Mouse (Mus musculus) CH12.LX (cell line): ENCODE measurements around the gene Max. TPM values are rescaled to one million over a fixed set of nuclear protein-coding genes. Genes with fewer than 3 reads are reported as not detected.

Experiments
- DNase-seq: peaks from one replicate; pipeline ENCODE4 v3.0.0-alpha.2; 2013; ENCODE audit errors: extremely low read depth
- H3K27ac ChIP-seq: 2 replicates; pipeline ENCODE4 v1.5.1; 2012; ENCODE audit warnings: low read depth, mild to moderate bottlenecking, control low read depth, moderate library complexity; ENCODE audit not compliant: insufficient read depth
- H3K27me3 ChIP-seq: replicated peaks from 2 replicates; pipeline ENCODE3; 2012; ENCODE audit warnings: inconsistent platforms
- H3K36me3 ChIP-seq, 2 experiments: replicated peaks in 1 of 2; 2 replicates each; pipeline versions ENCODE3 to v1.6.1; 2012; ENCODE audit warnings: inconsistent platforms in 1 of 2, low read length in 1 of 2, mild to moderate bottlenecking in 1 of 2, mixed read lengths in 1 of 2, moderate library complexity in 1 of 2; ENCODE audit not compliant: control insufficient read depth in 1 of 2, insufficient read depth in 1 of 2
- H3K4me1 ChIP-seq, 2 experiments: 2 replicates each; pipeline ENCODE4 v1.6.1; 2012; ENCODE audit warnings: inconsistent platforms in 1 of 2, moderate library complexity in 1 of 2; ENCODE audit not compliant: insufficient read depth in 2 of 2, control insufficient read depth in 1 of 2
- H3K4me2 ChIP-seq: 2 replicates; pipeline ENCODE4 v1.6.1; 2012; ENCODE audit warnings: low read depth, mild to moderate bottlenecking, control low read depth; ENCODE audit not compliant: poor library complexity, insufficient read depth, severe bottlenecking
- H3K4me3 ChIP-seq, 3 experiments: fragments of 150-350 bp in 1 of 3; sonication (generic) in 1 of 3; replicated peaks in 1 of 3; 2 replicates each; pipeline versions ENCODE3 to v1.5.1; 2011 to 2012; ENCODE audit warnings: low read depth in 2 of 3, low read length in 2 of 3, mild to moderate bottlenecking in 2 of 3, moderate library complexity in 2 of 3, control low read depth in 1 of 3, improper control_type of control experiment in 1 of 3, inconsistent platforms in 1 of 3, mixed read lengths in 1 of 3; ENCODE audit not compliant: poor library complexity in 1 of 3
- H3K79me2 ChIP-seq: replicated peaks from 2 replicates; pipeline ENCODE4 v1.6.1; 2012; ENCODE audit warnings: mild to moderate bottlenecking, moderate library complexity; ENCODE audit not compliant: control insufficient read depth, poor library complexity, insufficient read depth, severe bottlenecking; ENCODE audit errors: extremely low read depth
- H3K9ac ChIP-seq: 2 replicates; pipeline ENCODE4 v1.6.1; 2012; ENCODE audit warnings: low read depth, mild to moderate bottlenecking, control low read depth, moderate library complexity; ENCODE audit not compliant: insufficient read depth
- H3K9me3 ChIP-seq: replicated peaks from 2 replicates; pipeline ENCODE3; 2012; ENCODE audit warnings: low read length, inconsistent platforms, mixed read lengths
- BHLHE40 ChIP-seq: IDR thresholded peaks from 2 replicates; pipeline ENCODE4 v1.6.1; 2011; ENCODE audit warnings: mild to moderate bottlenecking, low read depth, low read length, improper control_type of control experiment
- CHD1 ChIP-seq: IDR thresholded peaks from 2 replicates; pipeline ENCODE4 v1.6.1; 2012; ENCODE audit warnings: low read depth, low read length, improper control_type of control experiment, inconsistent platforms
- CHD2 ChIP-seq: IDR thresholded peaks from 2 replicates; pipeline ENCODE4 v1.6.1; 2011; ENCODE audit warnings: low read length, improper control_type of control experiment
- CTCF ChIP-seq, 2 experiments: IDR thresholded peaks in 1 of 2; conservative IDR thresholded peaks in 1 of 2; 2 replicates each; pipeline ENCODE4 v1.5.1; 2011 to 2012; ENCODE audit warnings: low read depth in 2 of 2, low read length in 2 of 2, improper control_type of control experiment in 1 of 2, inconsistent platforms in 1 of 2, mild to moderate bottlenecking in 1 of 2, moderate library complexity in 1 of 2
- E2F4 ChIP-seq: IDR thresholded peaks from 2 replicates; pipeline ENCODE4 v1.6.1; 2011; ENCODE audit warnings: low read depth, low read length, improper control_type of control experiment; ENCODE audit not compliant: insufficient replicate concordance
- ELF1 ChIP-seq: IDR thresholded peaks from 2 replicates; pipeline ENCODE4 v1.6.1; 2014; ENCODE audit warnings: low read depth, mild to moderate bottlenecking, inconsistent platforms, low read length, improper control_type of control experiment
- EP300 ChIP-seq: IDR thresholded peaks from 2 replicates; pipeline ENCODE4 v1.6.1; 2011; ENCODE audit warnings: low read length, improper control_type of control experiment
- ETS1 ChIP-seq: conservative IDR thresholded peaks from 2 replicates; pipeline ENCODE4 v1.6.1; 2012; ENCODE audit warnings: low read depth, mild to moderate bottlenecking, inconsistent platforms, low read length, improper control_type of control experiment, moderate library complexity
- GABPA ChIP-seq: IDR thresholded peaks from 2 replicates; pipeline ENCODE4 v1.6.1; 2012; ENCODE audit warnings: low read depth, low read length, improper control_type of control experiment, inconsistent platforms; ENCODE audit not compliant: insufficient replicate concordance
- HCFC1 ChIP-seq: IDR thresholded peaks from 2 replicates; pipeline ENCODE4 v1.6.1; 2012; ENCODE audit warnings: low read depth, mild to moderate bottlenecking, inconsistent platforms, low read length, improper control_type of control experiment
- IRF4 ChIP-seq: IDR thresholded peaks from 2 replicates; pipeline ENCODE4 v1.6.1; 2014; ENCODE audit warnings: low read depth, mild to moderate bottlenecking, inconsistent platforms, low read length, improper control_type of control experiment
- KAT2A ChIP-seq: IDR thresholded peaks from 2 replicates; pipeline ENCODE4 v1.6.1; 2012; ENCODE audit warnings: low read length, improper control_type of control experiment, inconsistent platforms; ENCODE audit not compliant: insufficient replicate concordance
- MAX ChIP-seq: IDR thresholded peaks from 2 replicates; pipeline ENCODE4 v1.6.1; 2011; ENCODE audit warnings: low read length, improper control_type of control experiment
- MAZ ChIP-seq: IDR thresholded peaks from 2 replicates; pipeline ENCODE4 v1.6.1; 2012; ENCODE audit warnings: low read depth, mild to moderate bottlenecking, inconsistent platforms, low read length, improper control_type of control experiment, moderate library complexity
- MEF2A ChIP-seq: IDR thresholded peaks from 2 replicates; pipeline ENCODE4 v1.6.1; 2014; ENCODE audit warnings: low read depth, mild to moderate bottlenecking, inconsistent platforms, low read length, improper control_type of control experiment, borderline replicate concordance
- NELFE ChIP-seq: IDR thresholded peaks from 2 replicates; pipeline ENCODE4 v1.6.1; 2011; ENCODE audit warnings: low read depth, low read length, improper control_type of control experiment
- NRF1 ChIP-seq: IDR thresholded peaks from 2 replicates; pipeline ENCODE4 v1.6.1; 2014; ENCODE audit warnings: low read depth, mild to moderate bottlenecking, inconsistent platforms, low read length, improper control_type of control experiment, moderate library complexity
- POLR2A ChIP-seq: IDR thresholded peaks from 2 replicates; pipeline ENCODE4 v1.6.1; 2011; ENCODE audit warnings: low read depth, mild to moderate bottlenecking, improper control_type of control experiment, low read length
- POLR2AphosphoS2 ChIP-seq: IDR thresholded peaks from 2 replicates; pipeline ENCODE4 v1.6.1; 2011; ENCODE audit warnings: low read depth, low read length, improper control_type of control experiment
- RAD21 ChIP-seq: IDR thresholded peaks from 2 replicates; pipeline ENCODE4 v1.6.1; 2011; ENCODE audit warnings: low read depth, mild to moderate bottlenecking, low read length, improper control_type of control experiment, moderate library complexity
- RCOR1 ChIP-seq: conservative IDR thresholded peaks from 2 replicates; pipeline ENCODE4 v1.6.1; 2012; ENCODE audit warnings: low read depth, mild to moderate bottlenecking, inconsistent platforms, low read length, improper control_type of control experiment
- SIN3A ChIP-seq: IDR thresholded peaks from 2 replicates; pipeline ENCODE4 v1.6.1; 2012; ENCODE audit warnings: low read length, improper control_type of control experiment, inconsistent platforms
- SMC3 ChIP-seq: IDR thresholded peaks from 2 replicates; pipeline ENCODE4 v1.6.1; 2011; ENCODE audit warnings: low read depth, low read length, improper control_type of control experiment
- TBP ChIP-seq: conservative IDR thresholded peaks from 2 replicates; pipeline ENCODE4 v1.6.1; 2011; ENCODE audit warnings: low read depth, low read length, improper control_type of control experiment
- UBTF ChIP-seq: IDR thresholded peaks from 2 replicates; pipeline ENCODE4 v1.6.1; 2012; ENCODE audit warnings: low read depth, mild to moderate bottlenecking, inconsistent platforms, low read length, improper control_type of control experiment, moderate library complexity
- USF1 ChIP-seq: IDR thresholded peaks from 2 replicates; pipeline ENCODE4 v1.6.1; 2014; ENCODE audit warnings: low read depth, mild to moderate bottlenecking, inconsistent platforms, low read length, improper control_type of control experiment
- USF2 ChIP-seq: conservative IDR thresholded peaks from 2 replicates; pipeline ENCODE4 v1.6.1; 2011; ENCODE audit warnings: low read depth, low read length, improper control_type of control experiment
- ZC3H11A ChIP-seq: IDR thresholded peaks from 2 replicates; pipeline ENCODE4 v1.6.1; 2012; ENCODE audit warnings: low read depth, mild to moderate bottlenecking, inconsistent platforms, low read length, improper control_type of control experiment
- ZKSCAN1 ChIP-seq: IDR thresholded peaks from 2 replicates; pipeline ENCODE4 v1.6.1; 2012; ENCODE audit warnings: low read depth, inconsistent platforms, low read length, improper control_type of control experiment, borderline replicate concordance
- dilution Hi-C: fragments of 300-500 bp; cut with MboI; formaldehyde crosslinking; loops from 2 replicates; pipeline ENCODE4 v1.14.3; 2020; ENCODE audit warnings: low sequenced_read_pairs; ENCODE audit not compliant: extremely low pct_unique_long_range_greater_than_20kb, extremely low pct_ligation_motif_present
- in situ Hi-C: fragments of 300-500 bp; cut with MboI; formaldehyde crosslinking; loops from 3 replicates; pipeline ENCODE4 v1.14.3; 2019; ENCODE audit warnings: low sequenced_read_pairs, low pct_ligation_motif_present, low pct_unique_long_range_greater_than_20kb, mixed read lengths
- polyA plus RNA-seq: library from polyadenylated mRNA; unstranded; fragments of >175 nt; gene quantifications from 2 replicates; pipeline ENCODE4 v1.2.1, GENCODE M21; 2012; ENCODE audit warnings: low read depth; ENCODE audit not compliant: insufficient read length
- total RNA-seq, 2 experiments: library from RNA; depleted of rRNA; stranded (reverse); fragments of 300-350 nt in 1 of 2; fragments of >200 nt in 1 of 2; gene quantifications; 2 replicates each; pipeline ENCODE4 v1.2.3; 2012 to 2014

The Max gene
- total and polyA plus RNA-seq, 3 experiments, result 23.9 to 128 (median 69.6) TPM

- no peak for DNase-seq
- TF ChIP-seq NRF1 (no peak), KAT2A (no peak), POLR2AphosphoS2 (no peak), EP300 (no peak), MEF2A (no peak), POLR2A (no peak), RCOR1 (no peak), CHD2 (no peak), MAX (no peak), HCFC1 (no peak), ZKSCAN1 (no peak), RAD21 (no peak), USF1 (no peak), MAZ (no peak), UBTF (no peak), CHD1 (no peak), USF2 (no peak), E2F4 (no peak), SMC3 (no peak)
- dilution Hi-C loops, result no loop called here
- no peak overlapping the region for H3K4me3 ChIP-seq
- H3K79me2 ChIP-seq, result no peaks in the 10 kb centered on the region
- H3K27ac ChIP-seq, result no peak overlapping the region
- H3K27me3 ChIP-seq, result no peaks in the 10 kb centered on the region
- H3K4me1 ChIP-seq, result no peaks in the 10 kb centered on the region
- H3K9me3 ChIP-seq, result no peaks in the 10 kb centered on the region
- in situ Hi-C loops, result no loop called here
- peaks cover 5 to 65% of the 10 kb centered on the region in 2 experiments for H3K36me3 ChIP-seq
- no peak overlapping the region for H3K9ac ChIP-seq
- H3K4me2 ChIP-seq, result no peak overlapping the region
Observed at GRCm38 (mm10) chr12:76924904-76925604, 36.9 kb downstream of the Max start.

GRCm38 (mm10) chr12:76923118-76923517 lies 38.9 kb downstream of the Max start:
- Histone ChIP-seq H3K9ac (no peak overlapping the region), H3K9me3 (no peaks in the 10 kb centered on the region), H3K27ac (no peak overlapping the region), H3K4me2 (no peak overlapping the region), H3K27me3 (no peaks in the 10 kb centered on the region), H3K4me3 (no peak overlapping the region), H3K4me1 (no peaks in the 10 kb centered on the region), H3K79me2 (no peaks in the 10 kb centered on the region), H3K36me3 (peaks cover 5 to 62% of the 10 kb centered on the region in 2 experiments)
- no peak for TF ChIP-seq MEF2A
- no peak for TF ChIP-seq ETS1
- no peak for TF ChIP-seq IRF4
- TF ChIP-seq ELF1, result no peak
- TF ChIP-seq RCOR1, result no peak
- no peak for TF ChIP-seq SIN3A
- TF ChIP-seq ZC3H11A, result no peak
- TF ChIP-seq UBTF, result no peak
- TF ChIP-seq CHD2, result no peak
- TF ChIP-seq NELFE, result no peak
- TF ChIP-seq GABPA, result no peak
- TF ChIP-seq CTCF (conservative IDR thresholded peaks at IDR 0.05 in 1 of 2, IDR thresholded peaks at IDR 0.05 in 1 of 2; ENCODE audit: low read depth in 2 of 2, low read length in 2 of 2), result no peak
- TF ChIP-seq BHLHE40, result no peak
- no peak for TF ChIP-seq EP300
- TF ChIP-seq TBP, result no peak
- no peak for TF ChIP-seq USF2
- TF ChIP-seq MAX, result no peak
- in situ Hi-C loops (no loop called here), dilution Hi-C loops (no loop called here)
- DNase-seq, result no peak
